Mouse (Mus musculus): ENCODE measurements around the gene Psma5. TPM values are rescaled to one million over a fixed set of nuclear protein-coding genes. Genes with fewer than 3 reads are reported as not detected.

Psma5 gene
- polyA plus RNA-seq, 1 experiment = 55.0 TPM

DNA sequence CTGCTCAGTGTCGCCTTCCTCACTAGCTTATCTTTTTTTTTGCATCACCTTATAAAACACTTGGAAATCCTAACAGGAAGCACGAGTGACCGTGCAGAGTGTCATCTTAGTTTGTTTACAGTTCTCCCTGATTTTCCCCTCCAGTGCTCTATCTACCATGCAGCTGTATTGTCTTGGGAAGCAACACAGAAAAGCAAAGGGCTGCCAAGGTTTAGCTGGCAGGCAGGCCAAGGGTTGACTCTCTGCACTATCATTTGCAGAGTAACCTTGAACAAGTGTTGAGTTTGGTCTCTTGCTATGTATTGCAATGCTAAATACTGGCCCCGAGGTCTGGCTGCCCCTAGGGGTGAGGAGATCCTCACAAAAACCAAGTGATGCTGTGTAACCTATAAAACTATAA, 55.0 kb downstream of the Psma5 start:
- TF ChIP-seq POLR2A (IDR thresholded peaks at IDR 0.05; ENCODE audit: low read depth, low read length) (no peak), CTCF (conservative IDR thresholded peaks at IDR 0.05; ENCODE audit: insufficient read depth, insufficient read length, low read depth, low read length) (no peak)
- Histone ChIP-seq H3K36me3 (ENCODE audit: control insufficient read depth, insufficient read depth, low read length) (no peaks in the 10 kb centered on the region), H3K27ac (ENCODE audit: insufficient read depth, low read depth, low read length) (no peak overlapping the region), H3K4me3 (ENCODE audit: insufficient read depth, low read depth, low read length) (no peak overlapping the region), H3K27me3 (replicated peaks; ENCODE audit: control insufficient read depth, insufficient read depth, low read length) (no peaks in the 10 kb centered on the region), H3K4me1 (ENCODE audit: control insufficient read depth, insufficient read depth, low read length) (no peaks in the 10 kb centered on the region; the same call in 1 of the 2 replicates)
- DNase-seq = no peak
- 67% methylated on average over 4 of the region's 4 CpGs for WGBS

DNA sequence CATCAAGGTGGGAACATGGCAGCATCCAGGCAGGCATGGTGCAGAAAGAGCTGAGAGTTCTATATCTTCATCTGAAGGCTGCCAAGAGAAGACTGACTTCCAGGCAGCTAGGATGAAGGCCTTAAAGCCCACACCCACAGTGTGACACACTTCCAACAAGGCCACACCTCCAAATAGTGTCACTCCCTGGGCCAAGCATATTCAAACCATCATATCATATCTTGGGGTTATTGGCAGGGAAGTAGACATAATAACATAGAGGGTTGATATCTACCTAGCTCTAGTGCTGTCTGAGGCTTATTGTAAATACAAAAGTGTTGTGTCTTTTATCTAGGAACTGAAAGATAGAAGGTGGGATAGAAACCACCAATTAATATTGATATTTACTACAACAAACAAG, 55.7 kb downstream of the Psma5 start:
- no peaks in the 10 kb centered on the region for H3K27me3 ChIP-seq (replicated peaks; ENCODE audit: control insufficient read depth, insufficient read depth, low read length)
- TF ChIP-seq POLR2A (IDR thresholded peaks at IDR 0.05; ENCODE audit: low read depth, low read length) = no peak
- TF ChIP-seq CTCF (conservative IDR thresholded peaks at IDR 0.05; ENCODE audit: insufficient read depth, insufficient read length, low read depth, low read length) = no peak
- DNase-seq = no peak
- no peak overlapping the region for H3K4me3 ChIP-seq (ENCODE audit: insufficient read depth, low read depth, low read length)
- H3K27ac ChIP-seq (ENCODE audit: insufficient read depth, low read depth, low read length) = no peak overlapping the region
- no peaks in the 10 kb centered on the region; the same call in 1 of the 2 replicates for H3K4me1 ChIP-seq (ENCODE audit: control insufficient read depth, insufficient read depth, low read length)
- no peaks in the 10 kb centered on the region for H3K36me3 ChIP-seq (ENCODE audit: control insufficient read depth, insufficient read depth, low read length)

DNA sequence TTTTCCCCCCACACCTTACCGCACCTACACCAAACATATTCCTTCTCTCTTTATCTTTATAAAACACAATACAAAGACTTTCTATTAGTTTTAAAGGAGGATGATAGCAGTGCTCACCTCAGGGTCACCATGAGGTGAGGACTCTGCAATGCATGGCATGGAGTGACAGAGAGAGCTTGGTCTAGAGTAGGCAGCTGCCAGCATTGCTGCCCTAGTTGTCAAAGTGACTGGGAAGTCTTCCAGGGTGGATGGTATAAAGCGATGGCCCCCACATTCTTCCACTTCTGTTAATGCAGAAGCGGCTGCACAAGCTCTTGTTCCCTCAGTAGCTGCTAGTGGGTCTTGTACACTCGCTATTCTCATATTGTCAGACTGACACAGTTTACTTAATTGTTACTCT, 56.4 kb downstream of the Psma5 start:
- WGBS = 91% methylated on average over 4 of the region's 4 CpGs
- no peak for TF ChIP-seq CTCF (conservative IDR thresholded peaks at IDR 0.05; ENCODE audit: insufficient read depth, insufficient read length, low read depth, low read length)
- TF ChIP-seq POLR2A (IDR thresholded peaks at IDR 0.05; ENCODE audit: low read depth, low read length) = no peak
- H3K27me3 ChIP-seq (replicated peaks; ENCODE audit: control insufficient read depth, insufficient read depth, low read length) = no peaks in the 10 kb centered on the region
- H3K4me3 ChIP-seq (ENCODE audit: insufficient read depth, low read depth, low read length) = no peak overlapping the region
- H3K36me3 ChIP-seq (ENCODE audit: control insufficient read depth, insufficient read depth, low read length) = no peaks in the 10 kb centered on the region
- no peak overlapping the region for H3K27ac ChIP-seq (ENCODE audit: insufficient read depth, low read depth, low read length)
- H3K4me1 ChIP-seq (ENCODE audit: control insufficient read depth, insufficient read depth, low read length) = no peaks in the 10 kb centered on the region; the same call in 1 of the 2 replicates
- DNase-seq = no peak

DNA sequence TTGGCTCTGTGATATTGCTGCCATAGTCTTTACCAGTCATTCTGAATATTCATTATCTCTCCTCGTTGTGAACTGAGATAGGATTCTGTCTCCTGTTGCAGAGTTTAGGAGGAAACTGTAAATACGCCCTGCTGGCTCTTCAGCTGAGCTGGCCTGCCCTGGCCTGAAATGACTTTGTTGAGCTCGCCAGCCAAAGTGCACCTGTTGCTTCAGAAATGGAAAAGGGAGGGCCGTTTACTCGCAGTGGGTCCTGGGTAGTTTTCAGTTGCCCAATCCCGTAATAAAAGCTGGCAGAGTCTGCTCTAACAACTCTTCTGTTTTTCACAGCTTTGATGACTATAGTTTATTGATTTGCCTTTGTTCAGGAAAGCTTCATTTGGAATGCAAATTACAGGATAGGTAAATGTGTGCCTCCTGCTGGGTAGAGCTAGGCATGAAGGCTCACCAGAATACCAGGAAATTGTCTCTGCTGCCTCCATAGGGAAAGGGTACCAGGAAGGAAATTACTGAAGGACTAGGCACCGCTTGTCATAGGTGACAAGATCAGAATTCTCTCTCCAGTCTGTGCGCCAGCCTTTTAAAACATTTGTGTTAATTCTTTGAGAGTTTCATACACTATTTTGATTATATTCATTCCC, 57.4 kb downstream of the Psma5 start:
- WGBS = 52% methylated on average over 8 of the region's 8 CpGs
- Histone ChIP-seq H3K27me3 (replicated peaks; ENCODE audit: control insufficient read depth, insufficient read depth, low read length) (no peaks in the 10 kb centered on the region), H3K4me1 (ENCODE audit: control insufficient read depth, insufficient read depth, low read length) (no peaks in the 10 kb centered on the region; the same call in 1 of the 2 replicates), H3K36me3 (ENCODE audit: control insufficient read depth, insufficient read depth, low read length) (no peaks in the 10 kb centered on the region), H3K27ac (ENCODE audit: insufficient read depth, low read depth, low read length) (no peak overlapping the region), H3K4me3 (ENCODE audit: insufficient read depth, low read depth, low read length) (no peak overlapping the region)
- no peak for TF ChIP-seq CTCF (conservative IDR thresholded peaks at IDR 0.05; ENCODE audit: insufficient read depth, insufficient read length, low read depth, low read length)
- no peak for TF ChIP-seq POLR2A (IDR thresholded peaks at IDR 0.05; ENCODE audit: low read depth, low read length)
- DNase-seq = no peak

DNA sequence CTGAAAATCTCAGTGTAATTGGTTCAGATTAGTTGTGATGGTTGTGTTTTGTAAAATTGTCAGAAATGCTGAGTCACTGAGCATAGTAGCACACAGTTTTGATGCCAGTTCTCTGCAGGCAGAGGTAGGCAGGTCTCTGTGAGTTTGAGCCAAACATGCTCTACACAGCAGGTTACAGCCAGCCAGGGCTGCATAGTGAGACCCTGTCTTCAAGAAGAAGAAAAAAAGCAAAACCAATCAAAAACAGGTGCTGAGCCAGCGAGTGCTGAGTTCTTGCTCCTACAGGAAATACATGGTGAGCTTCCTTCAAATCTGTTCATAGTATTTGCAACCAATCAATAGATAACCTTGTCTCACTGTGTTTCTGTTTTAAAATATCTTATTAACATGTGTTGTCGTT, 61.8 kb downstream of the Psma5 start:
- WGBS = 69% methylated on average over 2 of the region's 2 CpGs

DNA sequence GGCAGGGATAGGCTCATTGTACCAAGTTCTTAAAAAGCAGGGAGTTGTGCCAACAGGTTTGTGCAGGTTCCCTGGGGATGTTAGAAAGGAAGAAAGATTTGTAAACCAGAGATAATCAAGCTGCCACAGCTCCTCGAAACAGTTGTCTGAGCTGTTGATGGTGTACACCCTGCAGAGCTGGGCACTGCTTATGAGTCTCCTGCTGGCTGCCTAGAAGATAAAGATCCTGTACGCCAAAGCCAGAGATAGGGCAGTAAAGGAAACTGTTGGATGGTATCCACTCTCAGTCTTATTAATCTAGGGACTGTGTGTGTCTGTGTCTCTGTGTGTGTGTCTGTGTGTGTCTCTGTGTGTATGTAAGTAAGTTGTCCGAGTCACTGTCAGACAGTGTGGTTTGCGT, 64.9 kb downstream of the Psma5 start:
- TF ChIP-seq CTCF (conservative IDR thresholded peaks at IDR 0.05; ENCODE audit: insufficient read depth, insufficient read length, low read depth, low read length) (no peak), POLR2A (IDR thresholded peaks at IDR 0.05; ENCODE audit: low read depth, low read length) (no peak)
- Histone ChIP-seq H3K4me3 (ENCODE audit: insufficient read depth, low read depth, low read length) (no peak overlapping the region), H3K4me1 (ENCODE audit: control insufficient read depth, insufficient read depth, low read length) (no peaks in the 10 kb centered on the region), H3K36me3 (ENCODE audit: control insufficient read depth, insufficient read depth, low read length) (no peaks in the 10 kb centered on the region), H3K27me3 (replicated peaks; ENCODE audit: control insufficient read depth, insufficient read depth, low read length) (no peaks in the 10 kb centered on the region), H3K27ac (ENCODE audit: insufficient read depth, low read depth, low read length) (no peak overlapping the region)
- no peak for DNase-seq
- 81% methylated on average over 4 of the region's 4 CpGs for WGBS

More for the DNA sequence above, 61.8 kb downstream of the Psma5 start:
- no peak overlapping the region for H3K4me3 ChIP-seq (ENCODE audit: insufficient read depth, low read depth, low read length)
- H3K4me1 ChIP-seq (ENCODE audit: control insufficient read depth, insufficient read depth, low read length) = no peaks in the 10 kb centered on the region; the same call in 1 of the 2 replicates
- DNase-seq = no peak
- H3K27ac ChIP-seq (ENCODE audit: insufficient read depth, low read depth, low read length) = no peak overlapping the region
- TF ChIP-seq POLR2A (IDR thresholded peaks at IDR 0.05; ENCODE audit: low read depth, low read length) (no peak), CTCF (conservative IDR thresholded peaks at IDR 0.05; ENCODE audit: insufficient read depth, insufficient read length, low read depth, low read length) (no peak)
- no peaks in the 10 kb centered on the region for H3K36me3 ChIP-seq (ENCODE audit: control insufficient read depth, insufficient read depth, low read length)
- H3K27me3 ChIP-seq (replicated peaks; ENCODE audit: control insufficient read depth, insufficient read depth, low read length) = no peaks in the 10 kb centered on the region

DNA sequence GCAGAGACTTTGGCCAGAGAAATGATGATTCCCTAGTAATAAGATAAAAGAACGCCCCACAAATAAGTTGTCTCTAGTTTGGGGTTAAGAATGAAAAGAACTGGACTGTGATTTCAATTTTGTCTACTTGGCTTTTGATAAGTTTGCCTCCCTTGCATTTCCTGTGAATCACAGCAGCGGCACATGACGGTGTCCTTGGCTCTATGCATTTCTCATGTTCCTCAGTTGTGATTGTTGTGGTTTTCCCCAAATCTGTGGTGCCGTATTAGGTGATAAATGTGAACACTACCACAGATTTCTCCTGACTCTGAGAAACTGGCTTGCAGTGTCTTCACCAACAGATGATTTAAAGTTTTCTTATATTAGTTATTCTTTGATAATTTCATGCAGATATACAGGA, 65.4 kb downstream of the Psma5 start:
- Histone ChIP-seq H3K27me3 (replicated peaks; ENCODE audit: control insufficient read depth, insufficient read depth, low read length) (no peaks in the 10 kb centered on the region), H3K4me1 (ENCODE audit: control insufficient read depth, insufficient read depth, low read length) (no peaks in the 10 kb centered on the region), H3K36me3 (ENCODE audit: control insufficient read depth, insufficient read depth, low read length) (no peaks in the 10 kb centered on the region), H3K27ac (ENCODE audit: insufficient read depth, low read depth, low read length) (no peak overlapping the region), H3K4me3 (ENCODE audit: insufficient read depth, low read depth, low read length) (no peak overlapping the region)
- 88% methylated on average over 4 of the region's 4 CpGs for WGBS
- DNase-seq = no peak
- TF ChIP-seq POLR2A (IDR thresholded peaks at IDR 0.05; ENCODE audit: low read depth, low read length) (no peak), CTCF (conservative IDR thresholded peaks at IDR 0.05; ENCODE audit: insufficient read depth, insufficient read length, low read depth, low read length) (no peak)
